Comparison of ENCODE assay signal across 12 mouse cellular contexts in the genomic region with DNA sequence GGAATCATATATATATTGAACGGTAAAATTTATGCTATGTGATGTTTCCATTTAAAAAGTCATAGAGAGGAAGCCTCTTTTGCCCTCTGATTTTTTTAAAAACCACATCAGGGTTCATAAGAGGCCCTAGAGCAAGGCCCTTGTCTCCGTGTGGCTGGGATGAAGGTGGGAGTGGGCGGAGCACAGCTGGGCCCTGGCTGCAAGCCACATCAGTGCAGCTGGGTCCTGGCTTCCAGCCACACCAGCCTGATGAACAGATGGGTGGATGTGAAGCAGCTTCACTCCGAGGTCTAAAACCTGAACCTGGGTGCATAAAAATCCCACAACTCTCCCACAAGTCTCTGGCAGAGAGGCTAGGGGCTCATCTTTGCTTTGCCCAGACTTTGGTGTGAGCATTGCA.
A peak's percentile ranks its signal among the peaks of the same experiment; 100 is the strongest.
DNase-seq lines count a peak whose midpoint lies in the region; ATAC-seq and TF ChIP-seq lines count a peak whose summit lies in the region.
"Had no signal": no experiment of that assay in that cellular context is flagged by ENCODE, and none has a peak within 500 bp of the region (broad histone marks: within the 10 kb centered on the region; RNA-seq: fewer than 3 reads in every experiment).

No protein-coding gene starts in this region.

- H3K27ac ChIP-seq in heart, embryonic 16.5 days (ENCODE audit: low read length), result no peak overlapping the region
- H3K27ac ChIP-seq in heart, embryonic 11.5 days (ENCODE audit: low read depth, low read length), result no peak overlapping the region
- no peak overlapping the region for H3K27ac ChIP-seq in lung, embryonic 14.5 days (ENCODE audit: low read depth)
- H3K27ac ChIP-seq in MEL (ENCODE audit: control insufficient read depth, low read depth, low read length), result no peak overlapping the region
- H3K27ac ChIP-seq in gastrocnemius, adult 2 months, result no peak overlapping the region
- H3K27ac ChIP-seq: heart, embryonic 13.5 days; liver, embryonic 12.5 days had no signal

- H3K4me3 ChIP-seq in heart, embryonic 16.5 days (ENCODE audit: low read length), result no peak overlapping the region
- no peak overlapping the region for H3K4me3 ChIP-seq in heart, embryonic 11.5 days (ENCODE audit: low read depth, low read length)
- no peak overlapping the region for H3K4me3 ChIP-seq in lung, embryonic 14.5 days (ENCODE audit: low read depth, low read length)
- H3K4me3 ChIP-seq in MEL (ENCODE audit: control insufficient read depth in 1 of 2, insufficient read depth in 1 of 2, low read depth in 2 of 2, low read length in 2 of 2), result no peak overlapping the region
- no peak overlapping the region for H3K4me3 ChIP-seq in gastrocnemius, adult 2 months
- H3K4me3 ChIP-seq: erythroblast, embryonic 14.5 days; heart, embryonic 13.5 days; liver, embryonic 12.5 days had no signal

- TF ChIP-seq RAD21 in MEL (IDR thresholded peaks at IDR 0.05; ENCODE audit: low read depth, low read length), result no peak

- WGBS in heart, embryonic 16.5 days, result 38% methylated on average over 4 of the region's 4 CpGs
- 69% methylated on average over 4 of the region's 4 CpGs for WGBS in heart, embryonic 11.5 days (ENCODE audit: insufficient replicate concordance)
- 36% methylated on average over 4 of the region's 4 CpGs for WGBS in lung, embryonic 14.5 days

- no peaks in the 10 kb centered on the region for H3K36me3 ChIP-seq in heart, embryonic 16.5 days (ENCODE audit: control insufficient read depth, insufficient read depth)
- no peaks in the 10 kb centered on the region for H3K36me3 ChIP-seq in heart, embryonic 11.5 days (ENCODE audit: control insufficient read depth, insufficient read depth, low read length)
- H3K36me3 ChIP-seq in lung, embryonic 14.5 days (ENCODE audit: insufficient read depth), result no peaks in the 10 kb centered on the region
- H3K36me3 ChIP-seq in MEL (ENCODE audit: control insufficient read depth in 1 of 2, insufficient read depth in 2 of 2, low read length in 2 of 2), result no peaks in the 10 kb centered on the region
- H3K36me3 ChIP-seq: heart, embryonic 13.5 days; liver, embryonic 12.5 days had no signal

- TF ChIP-seq EP300 in MEL (IDR thresholded peaks at IDR 0.05; ENCODE audit: low read depth in 1 of 2, low read length in 2 of 2), result no peak

- H3K9ac ChIP-seq in heart, embryonic 16.5 days (ENCODE audit: low read length), result no peak overlapping the region
- no peak overlapping the region for H3K9ac ChIP-seq in heart, embryonic 11.5 days (ENCODE audit: low read depth, low read length)
- H3K9ac ChIP-seq in lung, embryonic 14.5 days, result no peak overlapping the region
- H3K9ac ChIP-seq in MEL (ENCODE audit: control insufficient read depth, low read depth, low read length, poor library complexity, severe bottlenecking), result no peak overlapping the region
- H3K9ac ChIP-seq: heart, embryonic 13.5 days; liver, embryonic 12.5 days had no signal

- no peak for TF ChIP-seq CTCF in lung, embryonic 14.5 days (IDR thresholded peaks at IDR 0.05; ENCODE audit: low read depth)
- TF ChIP-seq CTCF in MEL (IDR thresholded peaks at IDR 0.05 in 2 of 3, conservative IDR thresholded peaks at IDR 0.05 in 1 of 3; ENCODE audit: control insufficient read depth in 1 of 3, insufficient read depth in 1 of 3, low read depth in 2 of 3, low read length in 3 of 3, poor library complexity in 1 of 3, severe bottlenecking in 1 of 3), result no peak
- no peak for TF ChIP-seq CTCF in gastrocnemius, adult 2 months (IDR thresholded peaks at IDR 0.05)

- no peaks in the 10 kb centered on the region for H3K9me3 ChIP-seq in heart, embryonic 16.5 days (replicated peaks; ENCODE audit: control insufficient read depth, low read length)
- H3K9me3 ChIP-seq in heart, embryonic 11.5 days (replicated peaks; ENCODE audit: control insufficient read depth, low read length), result no peaks in the 10 kb centered on the region
- no peaks in the 10 kb centered on the region for H3K9me3 ChIP-seq in lung, embryonic 14.5 days (ENCODE audit: low read depth, low read length)
- H3K9me3 ChIP-seq in MEL (replicated peaks; ENCODE audit: insufficient read depth, low read length), result no peaks in the 10 kb centered on the region
- H3K9me3 ChIP-seq: heart, embryonic 13.5 days; liver, embryonic 12.5 days had no signal

- peaks cover 9% of the 10 kb centered on the region for H3K4me1 ChIP-seq in heart, embryonic 16.5 days (ENCODE audit: control insufficient read depth, insufficient read depth, low read length)
- H3K4me1 ChIP-seq in heart, embryonic 11.5 days (ENCODE audit: control insufficient read depth, insufficient read depth, low read length), result no peaks in the 10 kb centered on the region
- H3K4me1 ChIP-seq in lung, embryonic 14.5 days (ENCODE audit: insufficient read depth), result no peaks in the 10 kb centered on the region
- H3K4me1 ChIP-seq in MEL (ENCODE audit: control insufficient read depth in 1 of 2, insufficient read depth in 2 of 2, low read length in 2 of 2), result no peaks in the 10 kb centered on the region
- H3K4me1 ChIP-seq: liver, embryonic 12.5 days had no signal

- peak; percentile 45; the same call in 1 of the 2 replicates for ATAC-seq in heart, embryonic 16.5 days (replicated peaks; ENCODE audit: extremely low read depth, insufficient read depth, low FRiP score)
- no peak for ATAC-seq in heart, embryonic 11.5 days (replicated peaks; ENCODE audit: insufficient number of reproducible peaks, low FRiP score, low TSS enrichment)
- peak; percentile 62; the same call in 1 of the 2 replicates for ATAC-seq in lung, embryonic 14.5 days (ENCODE audit: insufficient read depth)
- ATAC-seq: liver, embryonic 12.5 days had no signal

- no peak for TF ChIP-seq POLR2A in MEL (IDR thresholded peaks at IDR 0.05; ENCODE audit: control insufficient read depth in 1 of 2, insufficient read depth in 1 of 2, low read depth in 1 of 2, low read length in 2 of 2, poor library complexity in 1 of 2)

- peak; percentile 60 for DNase-seq in lung, embryonic 14.5 days
- DNase-seq in lung, postnatal 25 days (ENCODE audit: low spot score), result no peak
- DNase-seq in MEL (ENCODE audit: low read depth, low spot score), result peak; percentile 12
- DNase-seq in lung, postnatal 10 days, result peak; percentile 59
- DNase-seq in gastrocnemius, adult 2 months, result no peak
- DNase-seq in spleen, postnatal 36 days (ENCODE audit: low spot score in 2 of 2), result no peak
- DNase-seq: kidney, adult 2 months had no signal

- H3K79me2 ChIP-seq in MEL (ENCODE audit: control insufficient read depth, insufficient read depth, low read length, poor library complexity), result no peaks in the 10 kb centered on the region

- intact Hi-C loops in gastrocnemius, adult 2 months (cut with DNase I), result no loop called here

- no peak overlapping the region for H3K4me2 ChIP-seq in heart, embryonic 16.5 days (ENCODE audit: low read depth, low read length)
- no peak overlapping the region for H3K4me2 ChIP-seq in heart, embryonic 11.5 days
- H3K4me2 ChIP-seq in lung, embryonic 14.5 days, result no peak overlapping the region
- H3K4me2 ChIP-seq: heart, embryonic 13.5 days; liver, embryonic 12.5 days had no signal

- no peaks in the 10 kb centered on the region for H3K27me3 ChIP-seq in heart, embryonic 16.5 days (ENCODE audit: control insufficient read depth, insufficient read depth, low read length)
- H3K27me3 ChIP-seq in heart, embryonic 11.5 days (ENCODE audit: control insufficient read depth, insufficient read depth, low read length), result no peaks in the 10 kb centered on the region
- H3K27me3 ChIP-seq in lung, embryonic 14.5 days (ENCODE audit: insufficient read depth, low read length), result no peaks in the 10 kb centered on the region
- peaks cover 0 to 2% of the 10 kb centered on the region in 2 experiments; a peak in 1 of 4 replicates for H3K27me3 ChIP-seq in MEL (ENCODE audit: control insufficient read depth in 1 of 2, insufficient read depth in 2 of 2, low read length in 2 of 2)
- H3K27me3 ChIP-seq: heart, embryonic 13.5 days; liver, embryonic 12.5 days had no signal

TF ChIP-seq in MEL, 35 proteins besides CTCF, POLR2A, EP300 and RAD21:
- no peak for TF ChIP-seq HCFC1 (IDR thresholded peaks at IDR 0.05; ENCODE audit: low read depth, low read length)
- TF ChIP-seq ETS1 (IDR thresholded peaks at IDR 0.05; ENCODE audit: low read depth, low read length), result 0 out of 2 replicates have a peak, but pooled peaks have one; percentile 18
- no peak for TF ChIP-seq GATA1 (IDR thresholded peaks at IDR 0.05; ENCODE audit: low read depth, low read length)
- TF ChIP-seq BHLHE40 (IDR thresholded peaks at IDR 0.05; ENCODE audit: borderline replicate concordance, low read depth, low read length), result no peak
- no peak for TF ChIP-seq SIN3A (IDR thresholded peaks at IDR 0.05; ENCODE audit: low read length)
- TF ChIP-seq MAX (IDR thresholded peaks at IDR 0.05; ENCODE audit: low read length), result no peak
- TF ChIP-seq UBTF (IDR thresholded peaks at IDR 0.05; ENCODE audit: borderline replicate concordance, insufficient read depth, low read depth, low read length), result no peak
- no peak for TF ChIP-seq GABPA (IDR thresholded peaks at IDR 0.05; ENCODE audit: low read depth, low read length)

Comparison
In these comparisons a context has a peak if more than half of its experiments do, and no peak if none do; other contexts are left out.
1. DNase-seq: peak in lung, embryonic 14.5 days (single experiment), MEL (single experiment) and lung, postnatal 10 days (single experiment); none in lung, postnatal 25 days (single experiment), gastrocnemius, adult 2 months (single experiment) and spleen, postnatal 36 days (0 of 2).